Mouse (Mus musculus): ENCODE data around the gene Gpr155. TPM values are rescaled to one million over a fixed set of nuclear protein-coding genes. Genes with fewer than 3 reads are reported as not detected.

Gpr155 gene
- polyA plus RNA-seq (2012; rRNA removed) (3.0 and 4.1 TPM in 2 replicates), polyA plus RNA-seq (2014; fragmentation: Nextera tagmentation; extraction: Ambion mirVana) (8.9 and 9.0 TPM in 2 replicates)

- Histone ChIP-seq H3K27me3 (ENCODE audit: control insufficient read depth, insufficient read depth, low read length) (no peaks in the 10 kb centered on the region), H3K4me3 (ENCODE audit: insufficient read depth in 1 of 2, low read depth in 2 of 2, low read length in 2 of 2) (peak within 1 kb of the TSS; percentile 60 to 79), H3K4me1 (replicated peaks; ENCODE audit: control insufficient read depth in 2 of 2, insufficient read depth in 2 of 2, low read length in 1 of 2) (peaks cover 7 to 10% of the 10 kb centered on the region in 2 experiments; a peak in 3 of 4 replicates), H3K36me3 (replicated peaks; ENCODE audit: control insufficient read depth, insufficient read depth, low read depth) (peaks cover 4% of the 10 kb centered on the region; the same call in 1 of the 2 replicates), H3K4me2 (ENCODE audit: low read depth) (peak within 1 kb of the TSS; percentile 71), H3K27ac (peak within 1 kb of the TSS; percentile 71), H3K9ac (replicated peaks) (peak within 1 kb of the TSS; percentile 56), H3K9me3 (ENCODE audit: control insufficient read depth, low read length) (no peaks in the 10 kb centered on the region)
- no peak for TF ChIP-seq EP300 (IDR thresholded peaks at IDR 0.05; ENCODE audit: low read depth)
- peak; percentile 25 for TF ChIP-seq CTCF (IDR thresholded peaks at IDR 0.05; ENCODE audit: low read depth)
- WGBS (ENCODE audit: insufficient replicate concordance): under 1% methylated on average over 40 of the region's 44 CpGs
- DNase-seq (ENCODE audit: low read depth in 3 of 3, low spot score in 3 of 3) (peak; percentile 98 to 99 (median 99)), ATAC-seq (ENCODE audit: insufficient read depth) (peak; percentile 95)
Observed at GRCm38 (mm10) chr2:73386356-73387046, at the start of gene Gpr155. Gene Gpr155 (minus strand): TSS chr2:73386572.

- no peak overlapping the region for H3K9ac ChIP-seq (replicated peaks)
- no peak for DNase-seq (ENCODE audit: low read depth in 3 of 3, low spot score in 3 of 3)
- WGBS (ENCODE audit: insufficient replicate concordance): 80% methylated on average over 2 of the region's 2 CpGs
- H3K9me3 ChIP-seq (ENCODE audit: control insufficient read depth, low read length): no peaks in the 10 kb centered on the region
- no peaks in the 10 kb centered on the region; the same call in 1 of the 2 replicates for H3K36me3 ChIP-seq (replicated peaks; ENCODE audit: control insufficient read depth, insufficient read depth, low read depth)
- no peak overlapping the region for H3K4me3 ChIP-seq (ENCODE audit: insufficient read depth in 1 of 2, low read depth in 2 of 2, low read length in 2 of 2)
- H3K4me1 ChIP-seq (replicated peaks; ENCODE audit: control insufficient read depth in 2 of 2, insufficient read depth in 2 of 2, low read length in 1 of 2): 0 out of 4 replicates have a peak, but pooled peaks cover 0 to 3% of the 10 kb centered on the region in 2 experiments
- TF ChIP-seq EP300 (IDR thresholded peaks at IDR 0.05; ENCODE audit: low read depth) (no peak), CTCF (IDR thresholded peaks at IDR 0.05; ENCODE audit: low read depth) (no peak)
- H3K4me2 ChIP-seq (ENCODE audit: low read depth): no peak overlapping the region
- H3K27me3 ChIP-seq (ENCODE audit: control insufficient read depth, insufficient read depth, low read length): no peaks in the 10 kb centered on the region
- H3K27ac ChIP-seq: no peak overlapping the region
- ATAC-seq (ENCODE audit: insufficient read depth): no peak
Observed at GRCm38 (mm10) chr2:73435847-73436246, 49.5 kb upstream of the Gpr155 start.

- no peaks in the 10 kb centered on the region for H3K9me3 ChIP-seq (ENCODE audit: control insufficient read depth, low read length)
Observed at GRCm38 (mm10) chr2:73431959-73432396, 45.6 kb upstream of the Gpr155 start.

GRCm38 (mm10) chr2:73428803-73429468, 42.6 kb upstream of the Gpr155 start:
- Histone ChIP-seq H3K4me1 (replicated peaks; ENCODE audit: control insufficient read depth in 2 of 2, insufficient read depth in 2 of 2, low read length in 1 of 2) (no peaks in the 10 kb centered on the region), H3K27me3 (ENCODE audit: control insufficient read depth, insufficient read depth, low read length) (no peaks in the 10 kb centered on the region), H3K4me2 (ENCODE audit: low read depth) (no peak overlapping the region), H3K27ac (no peak overlapping the region), H3K36me3 (replicated peaks; ENCODE audit: control insufficient read depth, insufficient read depth, low read depth) (no peaks in the 10 kb centered on the region), H3K9me3 (ENCODE audit: control insufficient read depth, low read length) (no peaks in the 10 kb centered on the region), H3K9ac (replicated peaks) (no peak overlapping the region), H3K4me3 (ENCODE audit: insufficient read depth in 1 of 2, low read depth in 2 of 2, low read length in 2 of 2) (no peak overlapping the region)
- no peak for TF ChIP-seq CTCF (IDR thresholded peaks at IDR 0.05; ENCODE audit: low read depth)
- no peak for TF ChIP-seq EP300 (IDR thresholded peaks at IDR 0.05; ENCODE audit: low read depth)
- DNase-seq (ENCODE audit: low read depth in 3 of 3, low spot score in 3 of 3): no peak
- ATAC-seq (ENCODE audit: insufficient read depth): no peak
- WGBS (ENCODE audit: insufficient replicate concordance): 60% methylated on average over 21 of the region's 21 CpGs

More at GRCm38 (mm10) chr2:73431959-73432396, 45.6 kb upstream of the Gpr155 start:
- no peaks in the 10 kb centered on the region for H3K27me3 ChIP-seq (ENCODE audit: control insufficient read depth, insufficient read depth, low read length)
- H3K4me1 ChIP-seq (replicated peaks; ENCODE audit: control insufficient read depth in 2 of 2, insufficient read depth in 2 of 2, low read length in 1 of 2): no peaks in the 10 kb centered on the region
- H3K36me3 ChIP-seq (replicated peaks; ENCODE audit: control insufficient read depth, insufficient read depth, low read depth): no peaks in the 10 kb centered on the region; the same call in 1 of the 2 replicates
- no peak overlapping the region for H3K4me2 ChIP-seq (ENCODE audit: low read depth)
- WGBS (ENCODE audit: insufficient replicate concordance): 62% methylated on average over 14 of the region's 14 CpGs
- no peak for TF ChIP-seq EP300 (IDR thresholded peaks at IDR 0.05; ENCODE audit: low read depth)
- TF ChIP-seq CTCF (IDR thresholded peaks at IDR 0.05; ENCODE audit: low read depth): no peak
- H3K27ac ChIP-seq: no peak overlapping the region
- no peak overlapping the region for H3K4me3 ChIP-seq (ENCODE audit: insufficient read depth in 1 of 2, low read depth in 2 of 2, low read length in 2 of 2)
- no peak for ATAC-seq (ENCODE audit: insufficient read depth)
- DNase-seq (ENCODE audit: low read depth in 3 of 3, low spot score in 3 of 3): no peak
- H3K9ac ChIP-seq (replicated peaks): no peak overlapping the region

GRCm38 (mm10) chr2:73427293-73427692, 40.9 kb upstream of the Gpr155 start:
- 28% methylated on average over 1 of the region's 1 CpGs for WGBS (ENCODE audit: insufficient replicate concordance)

More at GRCm38 (mm10) chr2:73427293-73427692, 40.9 kb upstream of the Gpr155 start:
- no peak overlapping the region for H3K4me3 ChIP-seq (ENCODE audit: insufficient read depth in 1 of 2, low read depth in 2 of 2, low read length in 2 of 2)
- no peaks in the 10 kb centered on the region for H3K27me3 ChIP-seq (ENCODE audit: control insufficient read depth, insufficient read depth, low read length)
- DNase-seq (ENCODE audit: low read depth in 3 of 3, low spot score in 3 of 3) (peak in 2 of 3 experiments; percentile 10 to 17), ATAC-seq (ENCODE audit: insufficient read depth) (no peak)
- TF ChIP-seq CTCF (IDR thresholded peaks at IDR 0.05; ENCODE audit: low read depth) (peak; percentile 86), EP300 (IDR thresholded peaks at IDR 0.05; ENCODE audit: low read depth) (no peak)
- no peak overlapping the region for H3K27ac ChIP-seq
- H3K36me3 ChIP-seq (replicated peaks; ENCODE audit: control insufficient read depth, insufficient read depth, low read depth): no peaks in the 10 kb centered on the region
- no peaks in the 10 kb centered on the region for H3K4me1 ChIP-seq (replicated peaks; ENCODE audit: control insufficient read depth in 2 of 2, insufficient read depth in 2 of 2, low read length in 1 of 2)
- H3K9ac ChIP-seq (replicated peaks): no peak overlapping the region
- no peaks in the 10 kb centered on the region for H3K9me3 ChIP-seq (ENCODE audit: control insufficient read depth, low read length)
- no peak overlapping the region for H3K4me2 ChIP-seq (ENCODE audit: low read depth)
